Mouse (Mus musculus) MEL (cell line): ENCODE measurements at regions not wholly inside any gene's neighbourhood (a gene's known extent, or its start where the extent isn't known, plus 50 kb on each side); places are given as distances from the start of the nearest gene placed in this dataset.

Experiments used
- CTCF ChIP-seq, 3 experiments: IDR thresholded peaks in 2 of 3; conservative IDR thresholded peaks in 1 of 3; 2 replicates each; pipeline ENCODE4 v1.5.1; 2011 to 2012; ENCODE audit warnings: low read length in 3 of 3, low read depth in 2 of 3, mild to moderate bottlenecking in 2 of 3, improper control_type of control experiment in 1 of 3, inconsistent platforms in 1 of 3, mixed read lengths in 1 of 3, moderate library complexity in 1 of 3; ENCODE audit not compliant: control insufficient read depth in 1 of 3, insufficient read depth in 1 of 3, poor library complexity in 1 of 3, severe bottlenecking in 1 of 3
- GATA1 ChIP-seq: IDR thresholded peaks from 2 replicates; pipeline ENCODE4 v1.6.1; 2011; ENCODE audit warnings: low read depth, low read length, improper control_type of control experiment
- HCFC1 ChIP-seq: IDR thresholded peaks from 2 replicates; pipeline ENCODE4 v1.6.1; 2012; ENCODE audit warnings: low read depth, mild to moderate bottlenecking, inconsistent platforms, low read length, improper control_type of control experiment, moderate library complexity
- MAFK ChIP-seq: IDR thresholded peaks from 2 replicates; pipeline ENCODE4 v1.6.1; 2011; ENCODE audit warnings: low read depth, mild to moderate bottlenecking, low read length, improper control_type of control experiment, borderline replicate concordance
- POLR2A ChIP-seq, 2 experiments: IDR thresholded peaks; 2 replicates each; pipeline ENCODE4 v1.6.1; 2011 to 2012; ENCODE audit warnings: low read length in 2 of 2, mild to moderate bottlenecking in 2 of 2, control low read depth in 1 of 2, improper control_type of control experiment in 1 of 2, low read depth in 1 of 2, moderate library complexity in 1 of 2; ENCODE audit not compliant: control insufficient read depth in 1 of 2, insufficient read depth in 1 of 2, poor library complexity in 1 of 2
- TBP ChIP-seq: IDR thresholded peaks from 2 replicates; pipeline ENCODE4 v1.8.0; 2011; ENCODE audit warnings: low read depth, low read length, improper control_type of control experiment

- TF ChIP-seq CTCF (IDR thresholded peaks at IDR 0.05 in 2 of 3, conservative IDR thresholded peaks at IDR 0.05 in 1 of 3; ENCODE audit: control insufficient read depth in 1 of 3, insufficient read depth in 1 of 3, low read depth in 2 of 3, low read length in 3 of 3, poor library complexity in 1 of 3, severe bottlenecking in 1 of 3) (no peak), TBP (no peak), MAFK (no peak), GATA1 (no peak), POLR2A (IDR thresholded peaks at IDR 0.05; ENCODE audit: control insufficient read depth in 1 of 2, insufficient read depth in 1 of 2, low read depth in 1 of 2, low read length in 2 of 2, poor library complexity in 1 of 2) (no peak), HCFC1 (no peak)
These were observed 412.6 kb upstream of the 5930422O12Rik start for GRCm38 (mm10) chr8:33015861-33016260.
